Mouse (Mus musculus) adrenal gland (tissue): ENCODE results near the gene Romo1.
"Not testable (repeated sequence)": the region's sequence is repeated elsewhere in the genome, so short reads cannot be mapped to it uniquely, and the experiment has no call there.

ENCODE experiments used
- intact Hi-C: fragments of 180-260 bp; cut with DNase I; formaldehyde crosslinking; loops from one replicate; pipeline ENCODE4 v1.15.1; 2025
- long read RNA-seq, 2 experiments: library from polyadenylated mRNA; unstranded; transcript quantifications; one replicate each; pipeline ENCODE4 v2.0.0; 2020; ENCODE audit warnings: borderline replicate concordance in 1 of 2; ENCODE audit not compliant: insufficient replicate concordance in 1 of 2

The Romo1 gene
- long read RNA-seq, experiment 1, transcript Romo1-201 (3 exons, 569 nt), result major isoform, 185 of 229 reads
- long read RNA-seq, experiment 1, transcript Romo1-204 (3 exons, 379 nt), result minor isoform, 8 of 229 reads
- long read RNA-seq, experiment 1, transcript Romo1-202 (2 exons, 550 nt), result minor isoform, 35 of 229 reads
- long read RNA-seq, experiment 1, partial matches to known transcripts, result 0 of 229 reads
- long read RNA-seq, experiment 1, other reads (novel, unspliced or antisense), result 0 of 229 reads
- long read RNA-seq, experiment 2, transcript Romo1-201 (3 exons, 569 nt), result major isoform, 169 of 215 reads
- long read RNA-seq, experiment 2, transcript Romo1-202 (2 exons, 550 nt), result minor isoform, 34 of 215 reads
- long read RNA-seq, experiment 2, transcript Romo1-204 (3 exons, 379 nt), result minor isoform, 11 of 215 reads
- long read RNA-seq, experiment 2, partial matches to known transcripts, result 0 of 215 reads
- long read RNA-seq, experiment 2, other reads (novel, unspliced or antisense), result 1 of 215 reads

GRCm38 (mm10) chr2:156143953-156144724 is at the start of gene Romo1, which contains the start of gene Nfs1:
Gene Romo1 (plus strand): TSS chr2:156144039.
Gene Nfs1 (minus strand): TSS chr2:156144186.
- intact Hi-C loops, result loop anchor here (5.0 kb wide), 1 partner anchor 133 kb away; no protein-coding TSS in a partner anchor

DNA sequence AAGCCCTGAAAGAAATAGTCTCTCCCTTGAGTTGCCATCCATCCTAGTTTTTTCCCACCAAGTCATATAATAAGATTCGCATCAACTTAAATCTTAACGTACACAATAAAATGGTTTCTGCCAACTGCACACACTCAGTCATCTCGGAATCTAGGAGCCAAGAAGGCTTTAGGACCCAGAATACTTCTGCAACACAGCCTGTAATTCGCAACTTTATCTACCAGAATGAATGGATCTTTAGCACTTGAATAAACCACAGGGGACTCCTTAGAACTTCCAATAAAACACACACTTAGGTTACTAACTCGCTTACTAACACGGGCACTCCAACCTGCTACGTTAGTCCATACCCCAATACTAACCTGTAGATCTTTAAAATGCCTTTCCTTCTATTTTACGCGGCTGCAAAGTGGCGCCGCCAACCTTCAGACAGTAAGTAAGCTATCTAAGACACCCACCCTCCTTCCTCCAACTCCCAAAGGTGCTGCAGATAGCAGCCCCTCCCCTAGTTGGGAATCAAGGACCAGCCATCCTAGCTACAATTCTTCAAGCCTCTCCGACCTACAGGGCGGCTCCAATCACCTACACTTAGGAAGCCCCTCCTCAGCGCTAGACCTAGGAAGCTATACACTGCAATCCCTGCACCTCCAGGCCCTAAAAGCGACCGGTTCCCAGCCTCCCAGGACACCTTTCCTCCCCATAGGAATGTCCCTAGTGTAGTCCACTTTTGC is 33.0 kb upstream of the Romo1 start:
- intact Hi-C loops, result no loop called here

GRCm38 (mm10) chr2:156111358-156112079 is 32.3 kb upstream of the Romo1 start, which contains the start of the genes Cpne1 and Rbm12:
Gene Cpne1 (minus strand): TSS chr2:156111965.
Gene Rbm12 (minus strand): TSS chr2:156111978.
- intact Hi-C loops, result no loop called here

GRCm38 (mm10) chr2:156112080-156112423 is 31.8 kb upstream of the Romo1 start:
- intact Hi-C loops, result not testable (repeated sequence)

- intact Hi-C loops, result no loop called here
Observed at GRCm38 (mm10) chr2:156119566-156119965, 24.3 kb upstream of the Romo1 start.

- intact Hi-C loops, result no loop called here
Observed at GRCm38 (mm10) chr2:156123731-156124130, 20.1 kb upstream of the Romo1 start.

- intact Hi-C loops, result no loop called here
Observed at GRCm38 (mm10) chr2:156126992-156127391, 16.8 kb upstream of the Romo1 start, which contains the start of gene Gm28036. Gene Gm28036 (minus strand): TSS chr2:156127092.

DNA sequence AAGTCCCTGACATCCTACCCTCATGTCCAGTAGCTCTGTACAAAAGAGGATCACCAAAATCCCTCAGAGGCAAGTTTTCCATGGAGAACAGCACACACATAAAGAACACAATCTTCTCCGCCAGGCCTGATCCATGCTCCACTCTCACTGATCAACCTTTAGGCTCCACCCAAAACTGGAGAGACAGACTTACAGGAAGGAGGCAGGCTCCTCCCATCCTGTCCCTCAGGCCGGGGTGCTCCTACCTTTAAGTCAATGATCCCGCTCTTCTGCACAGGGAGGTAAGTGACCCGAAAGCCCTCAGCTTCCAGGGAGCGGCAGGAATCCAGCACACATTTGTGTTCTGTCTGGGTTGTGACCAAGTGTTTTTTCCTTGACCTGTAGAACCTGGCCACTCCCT is 9.7 kb upstream of the Romo1 start:
- intact Hi-C loops, result loop anchor here (10.0 kb wide), 1 partner anchor 289 kb away; no protein-coding TSS in a partner anchor

DNA sequence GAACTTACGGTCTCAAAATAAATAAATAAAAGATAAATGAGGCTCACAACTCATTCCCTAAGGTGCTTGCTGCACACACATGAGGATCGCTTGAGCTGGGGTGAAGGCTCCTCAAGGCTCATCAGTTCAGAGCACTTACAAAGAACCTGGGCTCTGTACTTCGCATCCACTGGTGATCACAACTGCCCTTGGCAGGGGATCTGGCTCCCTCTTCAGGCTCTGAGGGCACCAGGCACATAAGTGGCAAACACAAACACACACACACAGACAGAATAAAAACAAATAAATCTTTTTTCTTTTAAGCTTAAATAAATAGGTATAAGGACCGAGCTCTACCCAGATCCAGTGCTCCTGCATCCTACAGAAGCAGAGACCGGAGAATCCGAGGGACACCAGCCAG is 8.1 kb upstream of the Romo1 start:
- intact Hi-C loops, result loop anchor here (10.0 kb wide), 1 partner anchor 291 kb away; no protein-coding TSS in a partner anchor

- intact Hi-C loops, result loop anchor here (5.0 kb wide), 1 partner anchor 134 kb away; no protein-coding TSS in a partner anchor
Observed at GRCm38 (mm10) chr2:156142820-156143219, 1.0 kb upstream of the Romo1 start.

- intact Hi-C loops, result loop anchor here (5.0 kb wide), 1 partner anchor 134 kb away; no protein-coding TSS in a partner anchor
Observed at GRCm38 (mm10) chr2:156143367-156143766, 472 bp upstream of the Romo1 start.

DNA sequence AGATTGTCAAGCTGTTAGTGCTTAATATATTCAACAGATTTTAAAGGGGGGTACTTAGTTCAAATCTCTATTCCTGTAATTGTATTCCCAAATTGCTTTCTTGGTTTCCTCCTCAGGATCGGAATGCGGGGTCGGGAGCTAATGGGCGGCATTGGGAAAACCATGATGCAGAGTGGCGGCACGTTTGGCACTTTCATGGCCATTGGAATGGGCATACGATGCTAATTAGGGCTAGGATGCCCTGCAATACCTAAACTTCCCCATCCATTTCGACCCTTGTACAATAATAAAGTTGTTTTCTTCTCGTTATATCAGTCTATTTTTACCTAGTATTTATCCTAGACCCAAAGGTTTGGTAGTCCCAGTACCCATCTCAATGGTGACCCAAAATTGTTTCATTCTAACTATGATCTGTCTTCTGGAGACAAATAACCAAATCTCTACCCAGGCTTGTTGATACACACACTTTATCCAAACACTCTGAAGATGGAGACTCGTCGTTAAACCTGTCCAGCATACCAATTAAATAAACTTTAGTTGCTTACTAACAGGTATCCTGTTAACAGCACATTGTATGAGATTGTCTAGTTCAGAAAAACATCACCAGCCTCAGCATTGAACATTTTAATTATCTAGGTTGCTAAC is 1.8 kb downstream of the Romo1 start:
- intact Hi-C loops, result no loop called here

- intact Hi-C loops, result no loop called here
Observed at GRCm38 (mm10) chr2:156146272-156146989, 2.6 kb downstream of the Romo1 start.

GRCm38 (mm10) chr2:156147316-156147915 is 3.6 kb downstream of the Romo1 start:
- intact Hi-C loops, result no loop called here

- intact Hi-C loops, result no loop called here
Observed at GRCm38 (mm10) chr2:156151538-156151937, 7.7 kb downstream of the Romo1 start.

GRCm38 (mm10) chr2:156165478-156165877 is 21.6 kb downstream of the Romo1 start:
- intact Hi-C loops, result no loop called here

DNA sequence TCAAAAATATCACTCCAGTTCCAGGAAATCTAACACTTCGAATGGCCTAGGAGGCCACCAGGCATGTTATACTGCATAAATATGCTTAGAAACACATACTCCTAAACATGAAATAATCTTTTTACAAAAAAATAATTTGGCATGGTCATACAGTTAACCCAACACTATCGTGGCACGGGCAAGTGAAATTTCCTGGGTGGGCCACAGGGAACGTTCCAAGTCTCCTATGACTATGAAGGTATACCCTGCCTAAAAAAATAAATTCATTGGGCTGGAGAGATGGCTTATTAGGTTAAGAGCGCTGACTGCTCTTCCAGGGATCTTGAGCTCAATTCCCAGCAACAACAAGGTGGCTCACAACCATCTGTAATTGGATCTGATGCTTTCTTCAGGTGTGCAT is 22.7 kb downstream of the Romo1 start:
- intact Hi-C loops, result no loop called here

DNA sequence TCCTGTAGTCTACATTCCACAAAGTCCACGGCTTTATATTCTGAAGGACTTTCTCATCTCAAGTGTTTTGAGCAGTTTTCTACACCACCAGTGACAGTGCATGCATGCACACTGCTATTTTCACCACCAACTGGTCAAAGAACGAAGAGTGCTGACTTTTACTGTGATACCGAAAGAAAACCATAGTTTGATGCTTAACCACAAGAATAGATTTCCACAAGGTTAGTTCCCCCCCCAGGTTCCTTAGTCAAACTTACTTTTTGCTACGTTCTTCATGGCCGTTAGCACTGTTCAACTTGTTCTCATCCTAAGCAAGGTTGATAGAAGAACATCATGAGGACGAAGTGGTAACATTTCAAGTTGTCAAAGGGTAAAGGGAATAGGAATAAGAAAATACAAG is 33.2 kb downstream of the Romo1 start:
- intact Hi-C loops, result no loop called here

DNA sequence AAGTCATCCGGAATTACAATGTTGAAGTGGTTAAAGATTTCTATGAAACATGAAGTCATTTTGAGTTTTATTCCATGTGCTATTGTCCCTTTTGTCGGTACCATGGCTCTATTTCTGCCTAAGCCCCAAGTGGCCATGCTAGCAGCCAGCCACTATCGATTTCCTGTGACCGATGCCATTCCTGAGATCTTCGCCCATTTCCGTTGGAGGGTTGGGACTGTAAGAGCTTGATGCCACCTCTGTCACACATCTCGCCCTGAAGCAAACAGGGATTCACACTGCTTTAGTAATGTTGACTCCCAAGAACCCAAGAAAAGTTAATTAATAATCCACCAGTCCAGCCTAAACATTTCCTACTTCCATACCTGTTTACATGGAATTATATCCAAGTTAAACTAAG is 33.8 kb downstream of the Romo1 start:
- intact Hi-C loops, result no loop called here
